Comparison of ENCODE assay signal across 19 mouse cellular contexts in genomic region chr15:97050436-97050835, GRCm38 (mm10). TPM values are rescaled to one million over a fixed set of nuclear protein-coding genes. Genes with fewer than 3 reads are reported as not detected.
DNase-seq lines count a peak whose midpoint lies in the region; ATAC-seq lines count a peak whose summit lies in the region.
"Had no signal": no experiment of that assay in that cellular context is flagged by ENCODE, and none has a peak within 500 bp of the region (broad histone marks: within the 10 kb centered on the region; RNA-seq: fewer than 3 reads in every experiment).

No protein-coding gene starts in this region.

- 21% methylated on average over 12 of the region's 12 CpGs for WGBS in heart, embryonic 13.5 days
- 51% methylated on average over 12 of the region's 12 CpGs for WGBS in embryonic facial prominence, embryonic 11.5 days
- WGBS in limb, embryonic 10.5 days: 54% methylated on average over 12 of the region's 12 CpGs

- H3K36me3 ChIP-seq in heart, embryonic 13.5 days: no peaks in the 10 kb centered on the region
- no peaks in the 10 kb centered on the region for H3K36me3 ChIP-seq in embryonic facial prominence, embryonic 11.5 days (replicated peaks; ENCODE audit: control insufficient read depth, insufficient read depth, low read depth, low read length)
- 0 out of 2 replicates have a peak, but pooled peaks cover 10% of the 10 kb centered on the region for H3K36me3 ChIP-seq in limb, embryonic 10.5 days
- H3K36me3 ChIP-seq: forebrain, embryonic 12.5 days; G1E; midbrain, embryonic 12.5 days had no signal

- H3K4me3 ChIP-seq in heart, embryonic 13.5 days: peak overlapping the region; percentile 18; the same call in 1 of the 2 replicates
- no peak overlapping the region for H3K4me3 ChIP-seq in embryonic facial prominence, embryonic 11.5 days (ENCODE audit: low read depth, low read length)
- no peak overlapping the region for H3K4me3 ChIP-seq in limb, embryonic 10.5 days
- H3K4me3 ChIP-seq: forebrain, embryonic 12.5 days; midbrain, embryonic 12.5 days; myocyte had no signal

- ATAC-seq in heart, embryonic 13.5 days (ENCODE audit: extremely low read depth, insufficient number of reproducible peaks, low FRiP score, low TSS enrichment): no peak
- no peak for ATAC-seq in embryonic facial prominence, embryonic 11.5 days (replicated peaks; ENCODE audit: insufficient number of reproducible peaks, low FRiP score, low TSS enrichment, low read depth)
- no peak for ATAC-seq in erythroblast, adult 5-6 weeks (replicated peaks; ENCODE audit: low FRiP score, poor library complexity, severe bottlenecking)
- ATAC-seq: intestine, postnatal 0 days had no signal

- H3K9ac ChIP-seq in heart, embryonic 13.5 days: peak overlapping the region; percentile 67
- H3K9ac ChIP-seq in embryonic facial prominence, embryonic 11.5 days (replicated peaks; ENCODE audit: low read length): no peak overlapping the region
- H3K9ac ChIP-seq: forebrain, embryonic 12.5 days; midbrain, embryonic 12.5 days had no signal

- intact Hi-C loops in heart, postnatal 25 days (cut with DNase I): no loop called here

- no peaks in the 10 kb centered on the region for H3K27me3 ChIP-seq in heart, embryonic 13.5 days (replicated peaks)
- no peaks in the 10 kb centered on the region for H3K27me3 ChIP-seq in embryonic facial prominence, embryonic 11.5 days (ENCODE audit: control insufficient read depth, insufficient read depth, low read length)
- no peaks in the 10 kb centered on the region for H3K27me3 ChIP-seq in limb, embryonic 10.5 days (ENCODE audit: low read depth, poor library complexity, severe bottlenecking)
- H3K27me3 ChIP-seq: forebrain, embryonic 12.5 days had no signal

- peak overlapping the region; percentile 39 for H3K4me2 ChIP-seq in heart, embryonic 13.5 days
- no peak overlapping the region for H3K4me2 ChIP-seq in embryonic facial prominence, embryonic 11.5 days (ENCODE audit: low read depth, low read length)
- H3K4me2 ChIP-seq: forebrain, embryonic 12.5 days; midbrain, embryonic 12.5 days had no signal

- H3K27ac ChIP-seq in heart, embryonic 13.5 days (replicated peaks): peak overlapping the region; percentile 74
- H3K27ac ChIP-seq in embryonic facial prominence, embryonic 11.5 days (replicated peaks; ENCODE audit: low read depth, low read length): no peak overlapping the region
- peak overlapping the region; percentile 81 for H3K27ac ChIP-seq in limb, embryonic 10.5 days
- H3K27ac ChIP-seq: forebrain, embryonic 12.5 days; midbrain, embryonic 12.5 days had no signal

- H3K9me3 ChIP-seq in heart, embryonic 13.5 days: peaks cover 15% of the 10 kb centered on the region
- no peaks in the 10 kb centered on the region; the same call in 1 of the 2 replicates for H3K9me3 ChIP-seq in embryonic facial prominence, embryonic 11.5 days (replicated peaks; ENCODE audit: control insufficient read depth, low read length)
- peaks cover 14% of the 10 kb centered on the region for H3K9me3 ChIP-seq in limb, embryonic 10.5 days (replicated peaks)

- peak; percentile 19 for DNase-seq in adrenal gland, adult 2 months
- DNase-seq in adrenal gland, postnatal 25 days: no peak
- no peak for DNase-seq in heart, postnatal 25 days (ENCODE audit: low spot score)
- DNase-seq in embryonic facial prominence, embryonic 11.5 days (ENCODE audit: low spot score): peak; percentile 51
- DNase-seq in limb, embryonic 10.5 days (ENCODE audit: low spot score): no peak
- no peak for DNase-seq in layer of hippocampus, postnatal 14 days (ENCODE audit: low spot score in 2 of 2)
- DNase-seq: cerebellum, adult 8-10 months; kidney, postnatal 25 days; left cerebral cortex, postnatal 4 days; lung, adult 18-20 months; lung, postnatal 4 days; thymus, postnatal 14 days had no signal

- H3K4me1 ChIP-seq in heart, embryonic 13.5 days: peaks cover 64% of the 10 kb centered on the region
- peaks cover 3% of the 10 kb centered on the region for H3K4me1 ChIP-seq in embryonic facial prominence, embryonic 11.5 days (ENCODE audit: control insufficient read depth, insufficient read depth, low read length)
- peaks cover 53% of the 10 kb centered on the region for H3K4me1 ChIP-seq in limb, embryonic 10.5 days
- H3K4me1 ChIP-seq: forebrain, embryonic 12.5 days; midbrain, embryonic 12.5 days had no signal

RNA-seq across cellular contexts. Expression of gene Slc38a4, which starts 5.3 kb away (rescaled TPM):
- total RNA-seq in adrenal gland, adult 2 months (2021): 1 to 10 TPM; 4.3 to 7.2 TPM
- polyA plus RNA-seq in adrenal gland, adult 2 months (2012; rRNA removed): 0.90 and 1.8 TPM in 2 replicates
- total RNA-seq in adrenal gland, postnatal 25 days (2021): 5.6 and 8.5 TPM in 2 replicates
- polyA plus RNA-seq in heart, embryonic 13.5 days (2015; fragmentation: Nextera tagmentation; extraction: Ambion mirVana): 110 and 111 TPM in 2 replicates
- total RNA-seq in heart, postnatal 25 days (2021): 10 to 100 TPM; 10.6 to 17.1 TPM
- 61.2 and 71.1 TPM in 2 replicates for polyA plus RNA-seq in embryonic facial prominence, embryonic 11.5 days (2014; fragmentation: Nextera tagmentation; extraction: Ambion mirVana)
- 77.5 and 88.3 TPM in 2 replicates for polyA plus RNA-seq in limb, embryonic 10.5 days (2016; fragmentation: Nextera tagmentation; extraction: Ambion mirVana)
- 1 to 10 TPM in 1 of 2 experiments, under 1 TPM in 1; 0.95 to 1.1 TPM for total RNA-seq in layer of hippocampus, postnatal 14 days (2021)
- not detected in 2 replicates for total RNA-seq in erythroblast, adult 5-6 weeks (2015; ENCODE audit: low replicate concordance)
- not detected in 2 replicates for total RNA-seq in erythroblast, adult 5-6 weeks (2017; ENCODE audit: low replicate concordance)
- polyA plus RNA-seq: G1E had no signal

Comparison
In these comparisons a context has a peak if more than half of its experiments do, and no peak if none do; other contexts are left out.
1. DNase-seq: peak in adrenal gland, adult 2 months (single experiment) and embryonic facial prominence, embryonic 11.5 days (single experiment); none in adrenal gland, postnatal 25 days (single experiment), heart, postnatal 25 days (single experiment), limb, embryonic 10.5 days (single experiment) and layer of hippocampus, postnatal 14 days (0 of 2).